Mouse (Mus musculus): ENCODE results near the gene Mbnl2. TPM values are rescaled to one million over a fixed set of nuclear protein-coding genes. Genes with fewer than 3 reads are reported as not detected.

Mbnl2 gene
- total and polyA plus RNA-seq, 3 experiments = 23.8 to 28.9 (median 23.9) TPM

DNA sequence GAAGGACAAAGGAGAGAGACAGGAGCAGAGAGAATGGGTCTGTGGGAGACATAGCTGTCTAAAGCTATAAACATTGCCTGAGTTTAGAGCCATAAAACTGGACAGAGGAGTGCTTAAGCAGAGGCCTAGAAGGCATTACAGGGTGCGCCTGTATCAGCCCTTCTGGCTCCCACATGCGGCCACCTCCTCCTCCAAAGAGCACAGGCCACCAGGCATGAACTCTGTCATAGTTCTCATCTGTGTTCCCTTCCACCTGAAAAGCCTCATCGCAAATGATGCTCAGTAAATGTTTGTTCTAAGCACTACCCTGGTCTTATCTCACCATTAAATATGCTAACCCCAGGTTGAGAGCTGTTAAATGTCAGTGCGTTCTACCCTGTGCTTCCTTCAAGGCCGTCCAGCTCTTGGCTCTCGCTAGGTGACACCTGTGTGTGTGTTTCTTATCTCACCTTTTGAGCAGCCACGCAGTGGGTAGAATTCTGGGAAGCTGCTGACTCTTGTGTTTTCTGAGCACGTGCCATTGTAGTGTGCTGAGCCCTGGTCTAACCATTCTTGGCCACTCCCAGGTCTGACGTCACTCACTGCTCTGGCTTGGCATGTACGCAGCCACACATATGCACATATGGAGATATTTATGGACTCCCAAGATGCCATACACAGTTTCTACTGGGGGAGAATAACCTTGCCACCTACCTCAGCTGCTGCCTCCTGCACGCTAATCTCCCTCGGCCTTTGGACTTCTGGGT lies 37.4 kb downstream of the Mbnl2 start:
- H3K79me2 ChIP-seq (replicated peaks; ENCODE audit: control insufficient read depth, extremely low read depth, insufficient read depth, poor library complexity, severe bottlenecking) = peaks cover 24% of the 10 kb centered on the region
- H3K4me3 ChIP-seq (replicated peaks in 1 of 3; ENCODE audit: low read depth in 2 of 3, low read length in 2 of 3, poor library complexity in 1 of 3) = no peak overlapping the region
- in situ Hi-C loops (cut with MboI; ENCODE audit: low pct_ligation_motif_present, low pct_unique_long_range_greater_than_20kb, low sequenced_read_pairs) = no loop called here
- dilution Hi-C loops (cut with MboI; ENCODE audit: extremely low pct_ligation_motif_present, extremely low pct_unique_long_range_greater_than_20kb, low sequenced_read_pairs) = no loop called here
- no peak overlapping the region for H3K27ac ChIP-seq (ENCODE audit: insufficient read depth, low read depth)
- TF ChIP-seq ETS1 (conservative IDR thresholded peaks at IDR 0.05; ENCODE audit: low read depth, low read length) (no peak), HCFC1 (IDR thresholded peaks at IDR 0.05; ENCODE audit: low read depth, low read length) (no peak), MEF2A (IDR thresholded peaks at IDR 0.05; ENCODE audit: borderline replicate concordance, low read depth, low read length) (no peak), TCF12 (IDR thresholded peaks at IDR 0.05; ENCODE audit: low read depth, low read length) (no peak), RCOR1 (conservative IDR thresholded peaks at IDR 0.05; ENCODE audit: low read depth, low read length) (no peak), SIN3A (IDR thresholded peaks at IDR 0.05; ENCODE audit: low read length) (no peak), USF1 (IDR thresholded peaks at IDR 0.05; ENCODE audit: low read depth, low read length) (no peak), ZNF384 (IDR thresholded peaks at IDR 0.05; ENCODE audit: low read depth, low read length) (no peak), BHLHE40 (IDR thresholded peaks at IDR 0.05; ENCODE audit: low read depth, low read length) (no peak), CHD2 (IDR thresholded peaks at IDR 0.05; ENCODE audit: low read length) (no peak), KAT2A (IDR thresholded peaks at IDR 0.05; ENCODE audit: insufficient replicate concordance, low read length) (no peak), ZC3H11A (IDR thresholded peaks at IDR 0.05; ENCODE audit: low read depth, low read length) (no peak)
- no peak for DNase-seq (ENCODE audit: extremely low read depth)
- no peak overlapping the region for H3K9ac ChIP-seq (ENCODE audit: insufficient read depth, low read depth)
- no peaks in the 10 kb centered on the region for H3K27me3 ChIP-seq (replicated peaks)
- H3K36me3 ChIP-seq (replicated peaks in 1 of 2; ENCODE audit: control insufficient read depth in 1 of 2, insufficient read depth in 1 of 2, low read length in 1 of 2) = peaks cover 21 to 71% of the 10 kb centered on the region in 2 experiments
- no peak overlapping the region for H3K4me2 ChIP-seq (ENCODE audit: insufficient read depth, low read depth, poor library complexity, severe bottlenecking)
- H3K9me3 ChIP-seq (replicated peaks; ENCODE audit: low read length) = no peaks in the 10 kb centered on the region
- H3K4me1 ChIP-seq (ENCODE audit: control insufficient read depth in 1 of 2, insufficient read depth in 2 of 2) = peaks cover 8 to 62% of the 10 kb centered on the region in 2 experiments

DNA sequence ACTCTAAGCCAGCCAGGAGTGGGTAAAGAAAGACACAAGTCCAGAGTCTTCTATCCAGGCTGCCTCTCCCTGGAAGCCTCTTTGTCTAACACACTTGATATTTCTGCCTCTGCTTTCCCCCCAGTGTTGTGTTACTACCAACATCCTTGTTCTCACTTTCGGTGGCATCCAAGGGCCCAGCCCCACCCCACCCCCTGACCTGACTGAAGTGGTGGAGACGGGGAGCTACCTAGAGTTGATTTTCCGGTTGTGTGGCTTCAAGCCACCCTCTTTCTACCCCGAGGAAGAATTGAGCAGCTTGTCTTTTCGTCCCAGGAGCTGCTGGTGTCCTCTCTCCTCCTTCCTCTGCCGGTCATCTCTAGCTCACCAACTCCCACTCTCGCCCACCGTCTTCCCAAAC lies 38.0 kb downstream of the Mbnl2 start:
- Histone ChIP-seq H3K27ac (ENCODE audit: insufficient read depth, low read depth) (no peak overlapping the region), H3K4me1 (ENCODE audit: control insufficient read depth in 1 of 2, insufficient read depth in 2 of 2) (peaks cover 9 to 62% of the 10 kb centered on the region in 2 experiments)
- dilution Hi-C loops (cut with MboI; ENCODE audit: extremely low pct_ligation_motif_present, extremely low pct_unique_long_range_greater_than_20kb, low sequenced_read_pairs) = no loop called here

More for the DNA sequence above, 38.0 kb downstream of the Mbnl2 start:
- in situ Hi-C loops (cut with MboI; ENCODE audit: low pct_ligation_motif_present, low pct_unique_long_range_greater_than_20kb, low sequenced_read_pairs) = no loop called here
- Histone ChIP-seq H3K4me2 (ENCODE audit: insufficient read depth, low read depth, poor library complexity, severe bottlenecking) (no peak overlapping the region), H3K9ac (ENCODE audit: insufficient read depth, low read depth) (no peak overlapping the region), H3K9me3 (replicated peaks; ENCODE audit: low read length) (no peaks in the 10 kb centered on the region), H3K27me3 (replicated peaks) (no peaks in the 10 kb centered on the region), H3K36me3 (replicated peaks in 1 of 2; ENCODE audit: control insufficient read depth in 1 of 2, insufficient read depth in 1 of 2, low read length in 1 of 2) (peaks cover 17 to 69% of the 10 kb centered on the region in 2 experiments), H3K4me3 (replicated peaks in 1 of 3; ENCODE audit: low read depth in 2 of 3, low read length in 2 of 3, poor library complexity in 1 of 3) (no peak overlapping the region), H3K79me2 (replicated peaks; ENCODE audit: control insufficient read depth, extremely low read depth, insufficient read depth, poor library complexity, severe bottlenecking) (peaks cover 24% of the 10 kb centered on the region)
- no peak for DNase-seq (ENCODE audit: extremely low read depth)
- TF ChIP-seq RAD21 (IDR thresholded peaks at IDR 0.05; ENCODE audit: low read depth, low read length) (no peak), TBP (conservative IDR thresholded peaks at IDR 0.05; ENCODE audit: low read depth, low read length) (no peak), JUN (IDR thresholded peaks at IDR 0.05; ENCODE audit: insufficient read depth, low read depth, low read length) (no peak), CHD1 (IDR thresholded peaks at IDR 0.05; ENCODE audit: low read depth, low read length) (no peak), UBTF (IDR thresholded peaks at IDR 0.05; ENCODE audit: low read depth, low read length) (no peak), CTCF (conservative IDR thresholded peaks at IDR 0.05 in 1 of 2, IDR thresholded peaks at IDR 0.05 in 1 of 2; ENCODE audit: low read depth in 2 of 2, low read length in 2 of 2) (no peak), CHD2 (IDR thresholded peaks at IDR 0.05; ENCODE audit: low read length) (no peak), MEF2A (IDR thresholded peaks at IDR 0.05; ENCODE audit: borderline replicate concordance, low read depth, low read length) (no peak), POLR2AphosphoS2 (IDR thresholded peaks at IDR 0.05; ENCODE audit: low read depth, low read length) (no peak), KAT2A (IDR thresholded peaks at IDR 0.05; ENCODE audit: insufficient replicate concordance, low read length) (no peak), ELF1 (IDR thresholded peaks at IDR 0.05; ENCODE audit: low read depth, low read length) (no peak), MXI1 (IDR thresholded peaks at IDR 0.05; ENCODE audit: low read depth, low read length) (no peak)

Data from CH12.LX (cell line).